Mouse (Mus musculus) thymus, adult 2 months (tissue): Measurements from ENCODE around the gene Tecr. TPM values are rescaled to one million over a fixed set of nuclear protein-coding genes. Genes with fewer than 3 reads are reported as not detected.
"Not testable (repeated sequence)": the region's sequence is repeated elsewhere in the genome, so short reads cannot be mapped to it uniquely, and the experiment has no call there.

Source experiments
- DNase-seq: peaks from one replicate; pipeline ENCODE4 v3.0.0; 2021
- H3K27ac ChIP-seq: fragments of 200-500 bp; 2 replicates; pipeline ENCODE4 v1.5.1; 2012; ENCODE audit warnings: low read length, control low read depth; ENCODE audit not compliant: control insufficient read depth, insufficient read depth
- H3K27me3 ChIP-seq: fragments of 200-500 bp; 2 replicates; pipeline ENCODE4 v1.6.1; 2012; ENCODE audit warnings: mild to moderate bottlenecking, low read length, moderate library complexity, mixed read lengths; ENCODE audit not compliant: control insufficient read depth, insufficient read depth
- H3K36me3 ChIP-seq: fragments of 200-500 bp; 2 replicates; pipeline ENCODE4 v1.6.1; 2012; ENCODE audit warnings: mild to moderate bottlenecking, low read length, moderate library complexity; ENCODE audit not compliant: control insufficient read depth, insufficient read depth
- H3K4me1 ChIP-seq: fragments of 200-500 bp; replicated peaks from 2 replicates; pipeline ENCODE4 v1.6.1; 2012; ENCODE audit warnings: low read length; ENCODE audit not compliant: control insufficient read depth, insufficient read depth
- H3K4me3 ChIP-seq: fragments of 200-500 bp; 2 replicates; pipeline ENCODE4 v1.5.1; 2012; ENCODE audit warnings: mild to moderate bottlenecking, low read length, control low read depth, moderate library complexity; ENCODE audit not compliant: control insufficient read depth, insufficient read depth
- CTCF ChIP-seq: fragments of 200-500 bp; IDR thresholded peaks from 2 replicates; pipeline ENCODE4 v1.5.1; 2012; ENCODE audit warnings: mild to moderate bottlenecking, control low read depth, low read length, moderate library complexity, borderline replicate concordance; ENCODE audit not compliant: control insufficient read depth, poor library complexity, insufficient read depth; ENCODE audit errors: extremely low read depth
- POLR2A ChIP-seq: fragments of 200-500 bp; IDR thresholded peaks from 2 replicates; pipeline ENCODE4 v1.6.1; 2012; ENCODE audit warnings: mild to moderate bottlenecking, low read length, control low read depth, moderate library complexity; ENCODE audit not compliant: control insufficient read depth, poor library complexity, insufficient read depth; ENCODE audit errors: extremely low read depth
- WGBS: fragments of 180-500 bp; shearing (Covaris S2); methylation state at CpG from one replicate; pipeline ENCODE4 v1.1.7; 2018; 5-methylcytosine and 5-hydroxymethylcytosine counted together
- polyA plus RNA-seq: library from polyadenylated mRNA; depleted of rRNA; stranded (reverse); fragments of >200 nt; gene quantifications from 2 replicates; pipeline ENCODE4 v1.2.3, GENCODE M21; 2012

Gene Tecr
- polyA plus RNA-seq, 1 experiment, result 705 TPM

DNA sequence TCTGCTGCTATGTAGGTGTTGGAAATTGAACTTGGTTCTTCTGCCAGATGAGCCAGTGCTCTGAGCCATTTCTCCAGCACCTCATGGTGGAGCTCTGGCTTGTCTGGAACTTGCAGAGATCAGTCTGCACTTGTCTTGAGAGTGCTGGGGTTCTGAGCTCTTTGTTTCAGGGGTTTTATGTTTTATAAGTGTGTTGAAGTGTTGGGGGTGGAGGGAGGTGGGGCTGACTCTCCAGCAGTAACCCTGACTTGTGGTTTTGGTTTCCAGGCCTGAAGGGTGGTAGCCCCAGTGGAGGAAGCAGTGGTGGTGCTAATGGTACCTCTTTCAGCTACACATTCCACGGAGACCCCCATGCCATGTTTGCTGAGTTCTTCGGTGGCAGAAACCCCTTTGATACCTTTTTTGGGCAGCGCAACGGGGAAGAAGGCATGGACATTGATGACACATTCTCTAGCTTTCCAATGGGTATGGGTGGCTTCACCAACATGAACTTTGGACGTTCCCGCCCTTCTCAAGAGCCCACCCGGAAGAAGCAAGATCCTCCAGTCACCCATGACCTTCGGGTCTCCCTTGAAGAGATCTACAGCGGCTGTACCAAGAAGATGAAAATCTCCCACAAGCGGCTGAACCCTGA, 1.9 kb upstream of the Tecr start:
- peaks cover 27% of the 10 kb centered on the region for H3K36me3 ChIP-seq
- WGBS, result 59% methylated on average over 10 of the region's 10 CpGs
- no peaks in the 10 kb centered on the region for H3K27me3 ChIP-seq
- DNase-seq, result no peak
- TF ChIP-seq CTCF (no peak), POLR2A (no peak)
- peak overlapping the region; percentile 41 for H3K4me3 ChIP-seq
- H3K4me1 ChIP-seq, result peaks cover 31% of the 10 kb centered on the region
- H3K27ac ChIP-seq, result peak overlapping the region; percentile 67

DNA sequence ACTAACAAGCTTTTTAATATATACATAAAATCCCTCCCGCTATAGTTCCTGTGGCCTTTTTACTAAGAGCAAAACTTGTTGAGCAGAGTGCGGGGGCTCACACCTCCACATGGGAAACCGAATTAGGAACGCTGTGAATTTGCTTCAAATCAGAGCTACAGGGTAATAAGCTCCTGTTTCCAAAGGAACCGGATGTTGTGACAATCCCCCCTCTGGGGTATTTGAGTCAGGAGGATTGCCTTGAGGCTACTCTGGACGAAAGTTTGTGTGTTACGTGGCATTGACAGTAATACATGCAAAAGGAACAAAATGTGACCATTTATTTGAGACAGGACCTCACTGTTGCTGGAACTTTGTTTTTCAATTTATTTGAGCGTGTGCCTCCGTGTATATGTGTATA, 1.3 kb upstream of the Tecr start:
- Histone ChIP-seq H3K27me3 (no peaks in the 10 kb centered on the region), H3K4me1 (peaks cover 31% of the 10 kb centered on the region), H3K27ac (peak overlapping the region; percentile 67; the same call in 1 of the 2 replicates), H3K36me3 (peaks cover 27% of the 10 kb centered on the region), H3K4me3 (peak overlapping the region; percentile 61)
- TF ChIP-seq POLR2A, result no peak
- no peak for TF ChIP-seq CTCF
- WGBS, result 2% methylated on average over 9 of the region's 9 CpGs
- DNase-seq, result no peak

DNA sequence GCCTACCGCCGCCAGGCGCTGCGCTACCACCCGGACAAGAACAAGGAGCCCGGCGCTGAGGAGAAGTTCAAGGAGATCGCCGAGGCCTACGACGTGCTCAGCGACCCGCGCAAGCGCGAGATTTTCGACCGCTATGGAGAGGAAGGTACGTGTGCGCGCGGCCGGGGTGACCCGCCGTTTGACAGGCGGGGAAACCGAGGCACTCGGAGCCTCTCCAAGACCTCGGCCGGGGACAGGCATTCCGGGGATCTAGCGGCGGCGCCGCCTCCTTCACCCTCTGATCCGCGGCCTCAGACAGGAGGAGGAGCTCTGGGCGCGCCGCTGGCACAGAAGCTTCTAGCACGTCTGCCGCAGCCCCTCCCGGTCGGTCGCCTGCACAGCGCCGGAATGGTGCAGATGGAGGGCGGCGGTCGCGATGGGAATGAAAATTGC, 643 bp upstream of the Tecr start:
- peak; percentile 85 for DNase-seq
- WGBS, result under 1% methylated on average over 51 of the region's 51 CpGs
- Histone ChIP-seq H3K36me3 (peaks cover 27% of the 10 kb centered on the region), H3K27me3 (no peaks in the 10 kb centered on the region), H3K4me1 (peaks cover 31% of the 10 kb centered on the region), H3K4me3 (peak overlapping the region; percentile 61), H3K27ac (peak overlapping the region; percentile 73)
- peak; percentile 13; the same call in 1 of the 2 replicates for TF ChIP-seq CTCF
- TF ChIP-seq POLR2A, result no peak

DNA sequence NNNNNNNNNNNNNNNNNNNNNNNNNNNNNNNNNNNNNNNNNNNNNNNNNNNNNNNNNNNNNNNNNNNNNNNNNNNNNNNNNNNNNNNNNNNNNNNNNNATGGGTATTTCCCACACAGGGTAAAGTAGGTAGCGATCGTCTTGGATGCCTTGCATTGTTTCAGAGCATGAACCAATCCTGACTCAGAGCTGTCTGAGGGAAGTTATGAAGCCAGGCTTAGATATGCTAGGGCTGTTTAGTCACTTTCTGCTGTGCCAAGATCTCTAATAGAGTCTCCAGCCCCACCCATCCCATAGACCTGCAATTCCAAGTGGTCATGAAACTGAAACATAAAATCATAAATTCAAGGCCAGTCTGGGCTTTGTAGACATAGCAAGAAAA, 5.1 kb downstream of the Tecr start:
- no peak overlapping the region for H3K4me3 ChIP-seq
- no peak for TF ChIP-seq POLR2A
- TF ChIP-seq CTCF, result no peak
- H3K36me3 ChIP-seq, result no peaks in the 10 kb centered on the region
- no peak overlapping the region for H3K27ac ChIP-seq
- WGBS, result 95% methylated on average over 2 of the region's 2 CpGs
- no peak for DNase-seq
- H3K27me3 ChIP-seq, result no peaks in the 10 kb centered on the region
- H3K4me1 ChIP-seq, result peaks cover 5% of the 10 kb centered on the region

DNA sequence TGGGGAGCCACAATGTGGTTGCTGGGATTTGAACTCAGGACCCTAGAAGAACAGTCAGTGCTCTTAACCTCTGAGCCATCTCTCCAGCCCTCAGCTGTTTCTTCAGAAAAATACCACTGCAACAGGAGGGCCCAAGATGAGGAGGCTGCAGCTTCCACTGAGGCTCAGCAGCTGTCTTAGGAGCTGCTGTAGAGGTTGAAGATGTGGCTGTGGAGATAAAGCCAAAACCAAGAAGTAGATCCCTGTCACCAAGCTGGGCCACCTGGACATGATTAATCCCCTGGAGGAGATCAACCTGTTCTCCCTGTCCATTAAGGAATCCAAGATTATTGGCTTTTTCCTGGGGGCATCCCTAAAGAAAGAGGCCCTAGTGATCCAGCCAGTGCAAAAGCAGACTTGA, 8.0 kb downstream of the Tecr start:
- Histone ChIP-seq H3K4me3 (no peak overlapping the region), H3K36me3 (no peaks in the 10 kb centered on the region), H3K4me1 (peaks cover 5% of the 10 kb centered on the region), H3K27me3 (no peaks in the 10 kb centered on the region), H3K27ac (no peak overlapping the region)
- DNase-seq, result no peak
- no peak for TF ChIP-seq POLR2A
- no peak for TF ChIP-seq CTCF

DNA sequence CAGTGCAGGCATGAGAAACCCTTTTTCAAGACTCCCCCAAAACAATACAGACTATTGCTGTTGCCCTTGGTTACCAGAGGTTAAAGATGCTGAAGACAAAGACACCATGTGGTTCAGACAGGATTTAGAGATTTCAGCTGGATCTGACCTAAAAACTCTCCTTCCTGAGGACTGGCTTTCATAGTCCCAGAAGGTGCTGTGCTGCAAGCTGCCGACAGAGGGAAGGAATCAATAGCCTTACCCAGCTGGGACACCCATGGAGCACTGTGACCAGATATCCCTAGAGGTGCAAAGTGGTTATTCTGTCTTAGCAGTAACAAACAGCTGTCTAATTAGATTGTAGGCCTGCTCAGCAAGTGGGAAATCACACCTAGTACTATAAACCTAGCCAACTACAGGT, 9.6 kb downstream of the Tecr start:
- Histone ChIP-seq H3K4me1 (peaks cover 7% of the 10 kb centered on the region), H3K27ac (no peak overlapping the region), H3K27me3 (no peaks in the 10 kb centered on the region), H3K36me3 (no peaks in the 10 kb centered on the region), H3K4me3 (no peak overlapping the region)
- 65% methylated on average over 1 of the region's 1 CpGs for WGBS
- no peak for DNase-seq
- TF ChIP-seq POLR2A, result no peak
- no peak for TF ChIP-seq CTCF

DNA sequence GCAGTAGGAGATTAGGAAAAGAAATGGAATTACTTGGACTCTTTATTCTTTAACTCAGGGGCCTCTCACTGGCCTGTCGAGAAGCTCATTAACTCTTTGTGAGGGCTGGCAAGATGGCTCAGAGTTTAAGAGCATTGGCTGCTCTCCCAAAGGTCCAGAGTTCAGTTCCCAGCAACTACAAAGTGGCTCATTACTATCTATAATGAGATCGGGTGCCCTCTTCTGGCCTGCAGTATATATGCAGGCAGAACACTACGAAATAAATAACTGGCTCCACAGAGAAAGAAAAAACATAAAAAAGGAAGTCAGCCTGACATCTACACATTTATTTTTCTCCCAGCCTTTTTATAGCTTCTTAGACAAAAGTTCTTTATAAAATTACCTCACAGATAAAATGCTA, 11.4 kb downstream of the Tecr start:
- no peak overlapping the region for H3K27ac ChIP-seq
- peak; percentile 41 for DNase-seq
- 27% methylated on average over 3 of the region's 3 CpGs for WGBS

DNA sequence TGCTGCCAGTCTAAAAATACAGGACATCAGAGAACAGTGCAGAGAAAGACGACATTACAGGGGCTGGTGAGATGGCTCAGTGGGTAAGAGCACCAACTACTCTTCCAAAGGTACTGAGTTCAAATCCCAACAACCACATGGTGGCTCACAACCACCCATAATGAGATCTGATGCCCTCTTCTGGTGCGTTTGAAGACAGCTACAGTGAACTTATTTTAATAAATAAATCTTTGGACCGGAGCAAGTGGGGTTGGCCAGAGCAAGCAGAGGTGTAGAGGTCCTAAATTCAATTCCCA, 12.8 kb downstream of the Tecr start:
- DNase-seq, H3K4me1 ChIP-seq, H3K36me3 ChIP-seq, H3K27me3 ChIP-seq, H3K4me3 ChIP-seq: not testable (repeated sequence)
- peak overlapping the region; percentile 75; the same call in 1 of the 2 replicates for H3K27ac ChIP-seq
- WGBS, result 29% methylated on average over 3 of the region's 3 CpGs

More for the DNA sequence above, 11.4 kb downstream of the Tecr start:
- no peaks in the 10 kb centered on the region for H3K36me3 ChIP-seq
- H3K27me3 ChIP-seq, result no peaks in the 10 kb centered on the region
- no peak overlapping the region for H3K4me3 ChIP-seq
- H3K4me1 ChIP-seq, result peaks cover 8% of the 10 kb centered on the region
- TF ChIP-seq POLR2A (no peak), CTCF (no peak)
